Mouse (Mus musculus): ENCODE data around the gene Wnk1.
A peak's percentile ranks its signal among the peaks of the same experiment; 100 is the strongest.

- no peak for TF ChIP-seq CTCF (IDR thresholded peaks at IDR 0.05; ENCODE audit: low read depth, low read length)
- peak; percentile 57; the same call in 1 of the 2 replicates for TF ChIP-seq POLR2A (IDR thresholded peaks at IDR 0.05; ENCODE audit: extremely low read depth, insufficient read depth, low read length)
These were observed 136.0 kb downstream of the Wnk1 start, which contains the start of gene Rad52 for GRCm38 (mm10) chr6:119902204-119903080.
